7 mouse cellular contexts compared by ENCODE assay signal in genomic region chr17:32965623-32966290, GRCm38 (mm10). TPM values are rescaled to one million over a fixed set of nuclear protein-coding genes. Genes with fewer than 3 reads are reported as not detected.
DNase-seq lines count a peak whose midpoint lies in the region; ATAC-seq lines count a peak whose summit lies in the region.

Gene Zfp472 (plus strand): TSS chr17:32965814.

- H3K4me2 ChIP-seq in intestine, embryonic 16.5 days (ENCODE audit: low read depth, low read length) = peak within 1 kb of the TSS; percentile 80
- H3K4me2 ChIP-seq in midbrain, embryonic 11.5 days = peak within 1 kb of the TSS; percentile 77

- intact Hi-C loops in left cerebral cortex, postnatal 36 days (cut with DNase I) = no loop called here

- H3K9ac ChIP-seq in intestine, embryonic 16.5 days (ENCODE audit: low read depth, low read length) = peak within 1 kb of the TSS; percentile 82
- H3K9ac ChIP-seq in midbrain, embryonic 11.5 days (ENCODE audit: low read length) = peak within 1 kb of the TSS; percentile 83

- no peaks in the 10 kb centered on the region for H3K27me3 ChIP-seq in intestine, embryonic 16.5 days (replicated peaks; ENCODE audit: control insufficient read depth, insufficient read depth, low read length)
- H3K27me3 ChIP-seq in midbrain, embryonic 11.5 days (ENCODE audit: control insufficient read depth, insufficient read depth, low read length) = no peaks in the 10 kb centered on the region

- no peaks in the 10 kb centered on the region for H3K9me3 ChIP-seq in intestine, embryonic 16.5 days (ENCODE audit: control insufficient read depth, low read length)
- H3K9me3 ChIP-seq in midbrain, embryonic 11.5 days (ENCODE audit: control insufficient read depth, low read length) = no peaks in the 10 kb centered on the region

- 0% methylated on average over 33 of the region's 33 CpGs for WGBS in intestine, embryonic 16.5 days
- WGBS in midbrain, embryonic 11.5 days = under 1% methylated on average over 33 of the region's 33 CpGs

- H3K4me1 ChIP-seq in intestine, embryonic 16.5 days (ENCODE audit: control insufficient read depth, insufficient read depth, low read length) = peaks cover 9% of the 10 kb centered on the region
- H3K4me1 ChIP-seq in midbrain, embryonic 11.5 days (ENCODE audit: control insufficient read depth, insufficient read depth, low read length) = peaks cover 8% of the 10 kb centered on the region

- no peaks in the 10 kb centered on the region for H3K36me3 ChIP-seq in intestine, embryonic 16.5 days (ENCODE audit: control insufficient read depth, insufficient read depth, low read length)
- H3K36me3 ChIP-seq in midbrain, embryonic 11.5 days (ENCODE audit: control insufficient read depth, insufficient read depth, low read length) = no peaks in the 10 kb centered on the region

- ATAC-seq in intestine, embryonic 16.5 days = peak; percentile 99
- peak; percentile 99 for ATAC-seq in midbrain, embryonic 11.5 days (ENCODE audit: low FRiP score)

- H3K4me3 ChIP-seq in intestine, embryonic 16.5 days (ENCODE audit: low read length) = peak within 1 kb of the TSS; percentile 87
- H3K4me3 ChIP-seq in midbrain, embryonic 11.5 days (ENCODE audit: low read depth, low read length) = peak within 1 kb of the TSS; percentile 72

- peak; percentile 90 for DNase-seq in adrenal gland, adult 8-10 months
- DNase-seq in embryo, embryonic 9.5 days (ENCODE audit: extremely low spot score) = peak; percentile 94
- DNase-seq in gastrocnemius, postnatal 4 days (ENCODE audit: low spot score in 2 of 2) = peak; percentile 70 to 85
- peak; percentile 89 to 90 for DNase-seq in left cerebral cortex, postnatal 36 days (ENCODE audit: low spot score in 2 of 2)
- peak; percentile 99 for DNase-seq in midbrain, embryonic 11.5 days (ENCODE audit: low spot score, missing footprints)
- peak; percentile 87 for DNase-seq in skeletal muscle tissue, adult 2 months (ENCODE audit: low read depth, low spot score)

- peak within 1 kb of the TSS; percentile 98 for H3K27ac ChIP-seq in intestine, embryonic 16.5 days (ENCODE audit: low read length)
- H3K27ac ChIP-seq in midbrain, embryonic 11.5 days (ENCODE audit: low read depth, low read length) = peak within 1 kb of the TSS; percentile 67

RNA-seq across cellular contexts. Expression of gene Zfp472, which starts in this region (rescaled TPM):
- total RNA-seq in adrenal gland, adult 8-10 months (2022) = 1 to 10 TPM; 3.5 to 8.0 (median 5.7) TPM
- 1 to 10 TPM; 3.3 to 4.7 TPM for total RNA-seq in gastrocnemius, postnatal 4 days (2021)
- polyA plus RNA-seq in intestine, embryonic 16.5 days (2015; fragmentation: Nextera tagmentation; extraction: Ambion mirVana) = 9.6 and 11.5 TPM in 2 replicates
- total RNA-seq in left cerebral cortex, postnatal 36 days (2021) = 1 to 10 TPM; 4.1 to 4.6 TPM
- polyA plus RNA-seq in midbrain, embryonic 11.5 days (2014; fragmentation: Nextera tagmentation; extraction: Ambion mirVana) = 14.4 and 15.6 TPM in 2 replicates

Comparison
In these comparisons a context has a peak if more than half of its experiments do, and no peak if none do; other contexts are left out.
1. Peak in every context shown above with its lines: DNase-seq, ATAC-seq, H3K4me3 ChIP-seq and H3K27ac ChIP-seq.